Mouse (Mus musculus): ENCODE measurements at regions not wholly inside any gene's neighbourhood (a gene's known extent, or its start where the extent isn't known, plus 50 kb on each side); places are given as distances from the start of the nearest gene placed in this dataset.

DNA sequence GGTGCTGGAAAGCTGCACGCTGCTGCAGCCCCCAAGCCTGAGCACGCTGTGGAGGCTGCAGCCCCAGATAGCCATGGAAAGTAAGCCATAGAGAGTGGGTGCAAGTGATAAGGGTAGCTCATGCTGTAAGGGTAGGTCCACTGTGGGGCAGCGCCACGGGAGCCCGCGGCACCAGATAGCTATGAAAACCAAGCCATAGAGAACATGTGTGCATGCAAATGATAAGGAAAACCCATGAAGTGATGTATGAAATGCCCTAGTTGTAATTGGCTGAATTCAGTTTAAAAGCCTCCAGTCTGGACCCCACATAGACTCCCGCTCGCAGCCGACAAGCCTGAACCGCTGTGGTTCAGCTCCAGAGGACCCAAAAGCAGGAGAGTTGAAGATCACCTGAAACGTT lies 58.8 kb upstream of the L3mbtl3 start:
- DNase-seq (ENCODE audit: low spot score): no peak

DNA sequence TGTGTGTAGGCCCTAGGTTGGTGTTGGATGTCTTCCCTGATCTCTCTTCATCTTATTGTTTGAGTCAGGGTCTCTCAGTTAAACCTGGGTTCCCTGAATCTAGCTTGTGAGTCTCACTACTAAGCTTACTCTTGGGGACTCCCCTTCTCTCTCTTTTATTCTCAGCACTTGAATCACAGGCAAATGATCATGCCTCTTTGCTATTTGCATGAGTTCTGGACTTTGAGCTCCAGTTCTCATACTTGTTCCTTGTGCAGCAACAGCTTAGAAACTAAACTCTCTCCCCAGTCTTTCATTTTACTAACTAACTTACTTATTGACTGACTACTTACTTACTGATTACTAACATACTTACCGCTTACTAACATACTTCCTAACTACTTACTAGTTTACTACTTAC lies 64.9 kb upstream of the L3mbtl3 start:
- no peak for DNase-seq (ENCODE audit: low spot score)

DNA sequence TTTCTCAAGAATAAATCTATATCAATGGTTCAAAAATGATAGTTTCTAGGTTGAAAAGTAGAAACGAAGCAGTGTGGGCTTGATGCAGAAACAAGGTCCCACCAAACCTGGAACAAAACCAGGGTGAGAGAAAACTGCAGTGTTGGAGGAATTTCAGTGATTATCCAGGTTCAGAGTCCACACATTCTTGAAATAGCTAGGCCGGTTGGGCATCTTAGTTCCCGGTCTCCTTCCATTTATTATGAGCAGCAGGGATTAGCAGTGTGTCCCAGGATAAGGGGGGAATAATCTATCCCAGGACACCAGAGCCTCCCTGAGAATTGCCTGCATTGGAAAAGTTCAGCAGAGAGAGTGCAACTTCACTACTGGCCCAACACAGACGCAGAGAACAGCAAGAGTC lies 108.5 kb upstream of the L3mbtl3 start:
- DNase-seq (ENCODE audit: low spot score): no peak

GRCm38 (mm10) chr10:26491351-26491750 lies 115.6 kb upstream of the L3mbtl3 start:
- DNase-seq (ENCODE audit: low spot score): no peak

GRCm38 (mm10) chr10:26492146-26492545 lies 116.4 kb upstream of the L3mbtl3 start:
- DNase-seq (ENCODE audit: low spot score): no peak

GRCm38 (mm10) chr10:26492856-26493484 lies 117.2 kb upstream of the L3mbtl3 start:
- DNase-seq (ENCODE audit: low spot score): no peak

GRCm38 (mm10) chr10:26493801-26494200 lies 118.0 kb upstream of the L3mbtl3 start:
- DNase-seq (ENCODE audit: low spot score): no peak

GRCm38 (mm10) chr10:26494380-26494781 lies 118.6 kb upstream of the L3mbtl3 start:
- no peak for DNase-seq (ENCODE audit: low spot score)

- no peak for DNase-seq (ENCODE audit: low spot score)
Measured at GRCm38 (mm10) chr10:26500265-26500935, 124.6 kb upstream of the L3mbtl3 start.

DNA sequence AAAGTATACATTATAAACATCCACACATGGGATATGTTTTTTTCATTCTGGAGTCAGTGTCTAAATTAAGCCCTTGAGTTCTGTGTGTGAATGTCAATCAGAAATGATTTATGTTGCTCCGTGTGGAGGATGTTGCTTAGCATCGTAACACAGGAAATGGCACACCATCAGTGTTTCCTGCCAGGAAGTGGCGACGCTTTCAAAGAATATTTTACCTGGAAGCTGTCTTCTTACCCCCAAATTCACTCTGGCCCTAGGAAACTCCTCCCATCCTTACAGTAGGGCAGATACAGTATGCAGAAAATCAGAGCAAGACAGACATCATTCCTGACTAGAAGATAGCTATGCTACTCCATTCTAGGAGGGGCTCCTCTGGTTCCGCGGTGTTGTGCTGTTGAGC lies 145.1 kb upstream of the L3mbtl3 start:
- DNase-seq (ENCODE audit: low spot score): no peak

DNA sequence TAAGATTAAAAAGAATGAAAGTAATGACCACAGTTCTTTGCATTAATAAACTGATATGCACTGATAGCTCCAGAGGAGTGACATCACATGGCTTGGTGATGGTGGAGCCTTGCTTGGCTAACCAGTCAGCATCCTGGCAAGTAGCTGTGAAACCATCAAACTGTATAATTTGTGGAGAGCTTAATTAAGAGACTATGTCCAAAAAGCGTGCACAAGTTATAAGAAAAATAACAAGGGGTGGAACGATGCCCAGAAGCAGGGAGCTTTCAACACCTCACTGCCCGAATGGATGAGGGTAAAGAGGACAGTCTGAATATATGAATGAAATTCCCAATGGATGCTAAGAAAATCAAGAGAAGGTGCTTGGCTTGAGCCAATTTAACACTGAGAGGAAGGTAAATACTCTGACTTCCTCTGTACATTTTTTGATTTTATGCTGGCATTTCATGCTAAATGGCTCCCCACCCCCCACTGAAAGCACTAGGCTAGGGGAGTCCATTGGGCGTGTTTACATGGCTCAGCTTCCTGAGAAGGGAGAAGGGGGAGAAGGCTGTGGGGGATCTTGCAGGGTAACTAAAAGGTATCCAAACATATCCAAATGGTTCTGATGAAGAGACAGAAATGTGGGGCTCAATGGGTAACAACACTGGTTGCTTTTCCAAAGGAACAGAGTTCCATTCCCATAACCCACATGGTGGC lies 150.2 kb upstream of the L3mbtl3 start:
- DNase-seq (ENCODE audit: low spot score): no peak

DNA sequence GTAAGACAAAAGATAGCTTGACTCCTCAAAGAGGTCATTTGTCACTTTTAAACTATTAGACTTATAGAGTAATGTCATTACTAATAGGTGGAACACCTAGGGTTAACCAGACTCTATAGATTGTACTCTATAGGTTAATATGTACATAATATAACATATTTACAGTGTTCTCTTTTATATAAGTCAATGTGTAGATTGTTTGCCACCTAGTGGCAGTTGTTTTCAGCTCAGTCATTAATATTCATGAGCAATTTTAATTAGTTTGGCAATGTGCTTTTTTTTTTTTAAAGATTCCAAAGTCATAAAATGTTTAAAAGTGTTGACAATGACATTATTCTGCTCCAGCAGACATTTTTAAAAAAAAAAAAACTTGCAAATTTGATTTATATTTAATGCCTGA lies 164.4 kb upstream of the L3mbtl3 start:
- no peak for DNase-seq (ENCODE audit: low spot score)

DNA sequence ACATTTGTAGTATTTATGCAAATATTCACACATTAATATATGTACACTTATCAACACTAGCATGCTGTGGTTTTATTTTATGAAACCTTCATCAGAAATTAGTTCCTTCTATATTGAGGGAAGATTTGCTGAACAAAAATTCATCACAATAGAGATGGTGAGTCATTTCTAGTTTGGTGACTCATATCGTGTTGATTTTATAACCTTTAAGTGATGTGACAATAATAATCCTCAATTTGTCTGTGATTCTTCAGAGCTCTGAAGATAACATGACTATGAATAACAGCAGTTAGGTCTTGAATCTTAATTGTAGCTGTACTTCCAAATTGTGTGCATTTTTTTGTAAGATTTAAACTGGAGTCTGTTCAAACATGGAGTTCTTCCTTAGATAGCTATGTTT lies 168.3 kb upstream of the L3mbtl3 start:
- DNase-seq (ENCODE audit: low spot score): no peak

DNA sequence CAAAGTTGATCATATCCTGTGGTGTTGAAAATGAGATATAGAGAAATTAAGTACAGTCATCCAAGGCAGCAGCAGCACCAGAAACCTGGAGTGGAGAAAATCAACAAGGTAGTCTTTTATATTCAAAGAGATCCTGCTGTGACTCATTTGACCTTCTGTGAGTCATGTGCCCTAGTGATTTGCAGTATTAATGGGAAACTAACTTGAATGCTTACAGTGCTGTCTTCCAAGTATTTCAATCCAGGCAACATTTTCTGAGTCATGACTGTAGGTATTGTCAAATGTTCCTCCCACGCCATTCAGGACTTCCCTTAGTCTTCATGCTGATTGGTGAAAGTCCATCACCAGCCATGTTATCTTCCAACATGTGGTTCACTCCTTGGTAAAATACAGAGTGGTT lies 169.0 kb upstream of the L3mbtl3 start:
- no peak for DNase-seq (ENCODE audit: low spot score)

GRCm38 (mm10) chr10:26556246-26556645 lies 180.5 kb upstream of the L3mbtl3 start:
- no peak for DNase-seq (ENCODE audit: low spot score)

DNA sequence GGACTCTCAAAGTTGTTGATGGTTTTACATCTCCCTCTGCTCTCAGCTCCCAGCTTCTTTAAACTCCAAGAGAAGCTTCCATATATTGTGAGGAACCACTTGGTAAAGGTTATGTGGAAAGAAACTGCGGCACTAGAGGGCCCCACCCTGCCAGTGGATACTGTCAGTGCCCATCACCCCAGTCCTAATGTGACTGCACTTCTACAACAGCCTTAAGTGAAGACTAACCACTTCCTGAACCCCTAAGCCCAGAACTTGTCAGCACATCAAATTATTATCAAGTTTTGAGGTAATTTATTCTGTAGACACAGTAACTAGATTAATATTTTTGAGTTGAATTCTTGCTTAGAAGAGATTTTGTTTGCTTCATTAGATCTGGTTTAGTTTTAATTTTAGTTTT lies 182.3 kb upstream of the L3mbtl3 start:
- DNase-seq (ENCODE audit: low spot score): no peak

- no peak for DNase-seq (ENCODE audit: low spot score)
Measured at GRCm38 (mm10) chr10:26559323-26559722, 183.6 kb upstream of the L3mbtl3 start.

DNA sequence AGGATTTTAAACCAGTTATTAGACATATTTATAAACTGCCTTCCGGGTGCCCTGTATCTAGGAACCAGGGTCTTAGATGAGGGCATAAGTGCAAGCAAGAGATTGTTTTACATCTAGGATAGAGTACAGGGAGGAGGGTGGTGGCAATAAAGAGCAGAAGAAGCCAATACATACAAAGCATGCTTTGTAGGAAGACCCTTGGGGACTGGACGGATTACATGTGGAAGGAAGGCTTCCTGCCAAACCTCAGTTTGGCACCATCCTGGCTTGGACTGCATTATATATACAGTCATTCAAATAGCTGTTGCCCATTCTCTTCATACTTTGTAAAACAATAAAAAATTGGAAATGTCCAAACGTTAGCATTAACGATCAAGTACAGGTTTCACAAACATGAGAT lies 184.7 kb upstream of the L3mbtl3 start:
- DNase-seq (ENCODE audit: low spot score): no peak

- DNase-seq (ENCODE audit: low spot score): peak; percentile 54
Measured at GRCm38 (mm10) chr10:26564462-26564861, 188.7 kb upstream of the L3mbtl3 start.

DNA sequence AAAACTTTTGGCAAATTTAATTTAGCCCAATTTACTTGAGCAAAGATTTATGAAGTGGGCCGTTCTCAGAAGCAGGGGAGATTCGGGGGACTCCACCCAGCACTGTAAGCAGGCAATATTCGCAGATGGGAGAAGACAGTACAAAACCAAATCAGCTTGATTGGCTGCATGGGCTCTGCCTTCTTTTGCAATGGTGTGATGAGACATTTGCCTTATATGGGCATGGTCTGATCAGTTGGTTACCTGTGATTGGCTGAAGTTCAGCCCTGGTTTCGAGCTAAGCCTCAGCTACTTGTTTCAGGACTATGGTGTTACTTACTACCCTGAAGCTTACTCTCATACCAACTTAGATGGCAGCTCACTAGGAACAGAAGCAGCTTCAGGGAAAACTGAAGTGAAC lies 185.6 kb upstream of the Arhgap18 start:
- no peak for DNase-seq (ENCODE audit: low spot score)

DNA sequence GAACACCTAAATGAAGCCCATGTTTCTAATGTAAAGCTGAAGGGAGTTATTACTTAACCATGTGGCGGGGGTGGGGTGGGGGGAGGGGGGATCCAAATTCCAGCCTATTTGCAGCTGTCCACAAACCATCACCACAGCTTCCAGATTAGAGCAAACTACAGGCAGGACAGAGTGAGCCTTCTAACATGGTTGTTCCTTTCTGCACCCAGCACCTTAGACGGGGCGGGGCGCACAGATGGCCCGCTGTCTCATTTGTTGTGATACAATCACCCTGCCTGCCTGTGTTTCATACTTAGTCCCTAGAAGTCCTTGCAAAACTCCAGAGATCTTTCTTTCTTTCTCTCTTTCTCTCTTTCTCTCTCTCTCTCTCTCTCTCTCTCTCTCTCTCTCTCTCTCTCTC lies 182.8 kb upstream of the Arhgap18 start:
- no peak for DNase-seq (ENCODE audit: low spot score)

DNA sequence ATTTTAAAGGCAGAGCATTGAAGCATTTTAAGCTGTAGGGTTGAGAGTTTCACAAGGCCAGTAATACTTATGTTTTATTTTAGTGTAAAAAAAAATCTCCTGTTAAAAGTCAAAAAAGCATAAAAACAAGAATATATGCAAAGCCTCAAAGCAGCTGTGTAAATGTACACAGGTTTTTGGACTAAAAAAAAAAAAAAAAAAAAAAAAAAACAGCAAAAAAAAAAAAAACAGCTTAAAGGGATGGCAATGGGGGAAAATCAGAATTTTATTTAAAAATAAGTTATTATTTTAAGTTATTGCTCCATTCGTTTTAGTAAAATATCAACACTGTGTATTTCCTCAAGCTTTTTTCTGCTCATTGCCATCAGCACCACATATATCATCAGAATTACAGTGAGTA lies 181.8 kb upstream of the Arhgap18 start:
- DNase-seq (ENCODE audit: low spot score): no peak

- DNase-seq (ENCODE audit: low spot score): no peak
Measured at GRCm38 (mm10) chr10:26576153-26576552, 177.1 kb upstream of the Arhgap18 start.

- no peak for DNase-seq (ENCODE audit: low spot score)
Measured at GRCm38 (mm10) chr10:26577087-26577486, 176.1 kb upstream of the Arhgap18 start.
